24 mouse cellular contexts compared by ENCODE assay signal in genomic region chr12:103635846-103636245, GRCm38 (mm10). TPM values are rescaled to one million over a fixed set of nuclear protein-coding genes. Genes with fewer than 3 reads are reported as not detected.
"Had no signal": no experiment of that assay in that cellular context is flagged by ENCODE, and none has a peak within 500 bp of the region (broad histone marks: within the 10 kb centered on the region; RNA-seq: fewer than 3 reads in every experiment).

No protein-coding gene starts in this region.

- H3K27ac ChIP-seq: kidney, postnatal 0 days; layer of hippocampus, adult 2 months; left cerebral cortex, adult 2 months; midbrain, embryonic 13.5 days; neural tube, embryonic 13.5 days; stomach, embryonic 15.5 days had no signal

- H3K4me3 ChIP-seq: layer of hippocampus, adult 2 months; left cerebral cortex, adult 2 months; midbrain, embryonic 13.5 days; myocyte; neural tube, embryonic 13.5 days; stomach, embryonic 15.5 days had no signal

- H3K27me3 ChIP-seq: midbrain, embryonic 13.5 days; neural tube, embryonic 13.5 days; stomach, embryonic 15.5 days had no signal

- H3K9me3 ChIP-seq: midbrain, embryonic 13.5 days; neural tube, embryonic 13.5 days; stomach, embryonic 15.5 days had no signal

- H3K4me2 ChIP-seq: midbrain, embryonic 13.5 days; neural tube, embryonic 13.5 days; stomach, embryonic 15.5 days had no signal

- DNase-seq: kidney, adult 18-20 months; kidney, adult 9 months; kidney, postnatal 25 days; layer of hippocampus, postnatal 36 days; lung, adult 2 months; lung, postnatal 14 days; lung, postnatal 4 days; retina, postnatal 1 day; right cerebral cortex, postnatal 25 days; spleen, adult 18-20 months; thymus, postnatal 4 days had no signal

- H3K36me3 ChIP-seq: midbrain, embryonic 13.5 days; neural tube, embryonic 13.5 days; stomach, embryonic 15.5 days had no signal

- H3K4me1 ChIP-seq: midbrain, embryonic 13.5 days; neural tube, embryonic 13.5 days; stomach, embryonic 15.5 days had no signal

- ATAC-seq: intestine, embryonic 16.5 days; midbrain, embryonic 13.5 days; midbrain, embryonic 16.5 days had no signal

- H3K9ac ChIP-seq: midbrain, embryonic 13.5 days; neural tube, embryonic 13.5 days; stomach, embryonic 15.5 days had no signal

RNA-seq across cellular contexts. Expression of gene Serpina10, which starts 4.6 kb away (rescaled TPM):
- polyA plus RNA-seq: limb, embryonic 14.5 days; lung, embryonic 16.5 days; midbrain, embryonic 13.5 days; midbrain, embryonic 16.5 days; myocyte; neural tube, embryonic 13.5 days had no signal

RNA-seq across cellular contexts. Expression of gene Serpina6, which starts 21.2 kb away (rescaled TPM):
- polyA plus RNA-seq: large intestine, adult 2 months; lung, adult 2 months; midbrain, embryonic 16.5 days had no signal

RNA-seq across cellular contexts. Expression of gene Serpina16, which starts 40.1 kb away (rescaled TPM):
- polyA plus RNA-seq: kidney, postnatal 0 days; limb, embryonic 11.5 days; limb, embryonic 14.5 days; lung, adult 2 months; lung, embryonic 16.5 days; midbrain, embryonic 13.5 days; midbrain, embryonic 16.5 days; myocyte; neural tube, embryonic 13.5 days had no signal

RNA-seq across cellular contexts. Expression of gene Serpina1f, which starts 59.5 kb away (rescaled TPM):
- polyA plus RNA-seq: intestine, embryonic 16.5 days; limb, embryonic 11.5 days; limb, embryonic 14.5 days; lung, adult 2 months; lung, embryonic 16.5 days; midbrain, embryonic 13.5 days; midbrain, embryonic 16.5 days; myocyte; neural tube, embryonic 13.5 days; stomach, embryonic 15.5 days had no signal
